Mouse (Mus musculus): ENCODE measurements around the gene Prpf4. TPM values are rescaled to one million over a fixed set of nuclear protein-coding genes. Genes with fewer than 3 reads are reported as not detected.

Gene Prpf4
- total RNA-seq (2018; cell fraction: chromatin; rRNA removed), result 10 to 100 TPM in 22 of 26 experiments, 1 to 10 TPM in 4; 3.8 to 95.4 (median 24.6) TPM
- 10 to 100 TPM in 12 of 26 experiments, 1 to 10 TPM in 14; 4.8 to 18.1 (median 9.8) TPM for total RNA-seq (2018; cell fraction: cytosol; rRNA removed)
- 10 to 100 TPM in 21 of 26 experiments, 1 to 10 TPM in 5; 4.4 to 67.9 (median 19.0) TPM for total RNA-seq (2018; cell fraction: nucleus; rRNA removed)
- 6.8 to 12.3 TPM (median 10.3 TPM) in 3 replicates for polyA plus RNA-seq (2018)

DNA sequence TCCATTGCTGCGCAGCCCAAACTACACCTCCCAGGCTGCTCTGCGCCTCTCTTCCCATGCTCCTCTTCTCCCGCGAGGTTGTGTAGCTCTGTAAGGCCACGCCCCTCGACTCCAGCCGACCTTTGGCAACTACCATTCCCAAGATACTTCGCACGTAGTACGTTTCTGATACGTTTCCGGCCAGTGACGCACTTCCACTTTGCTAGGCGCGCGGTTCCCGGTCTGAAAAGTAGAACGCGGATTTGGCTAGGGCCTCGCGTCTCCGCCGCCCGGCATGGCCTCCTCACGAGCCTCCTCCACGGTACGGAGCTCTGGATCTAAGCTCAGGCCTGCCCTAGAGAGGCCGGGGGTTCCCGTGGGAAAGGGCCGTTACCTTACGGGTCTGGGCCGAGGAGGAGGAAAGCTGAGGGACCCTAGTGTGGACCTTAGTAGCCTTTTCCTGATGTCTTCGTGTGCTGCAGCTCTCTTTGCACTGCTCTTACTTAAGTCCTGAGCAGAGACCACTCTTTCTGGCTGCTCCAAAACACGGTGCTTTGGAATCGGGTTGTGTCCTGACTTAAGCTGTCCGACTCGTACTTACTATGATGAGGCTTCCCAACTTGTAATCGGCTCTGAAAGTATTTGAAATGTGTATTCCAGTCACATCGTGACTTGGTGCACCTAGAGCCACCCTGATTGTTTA lies at the start of gene Prpf4, which contains the start of gene Cdc26:
Gene Prpf4, plus strand, starts transcription at position 197 of the 682 bp plus-strand sequence.
Gene Cdc26, minus strand, starts transcription at position 42 of the 682 bp plus-strand sequence.
- under 1% methylated on average over 39 of the region's 39 CpGs for WGBS (ENCODE audit: missing documents)
- Histone ChIP-seq H3K27ac (peak within 1 kb of the TSS; percentile 78), H3K79me2 (ENCODE audit: inconsistent target) (peaks cover 84% of the 10 kb centered on the region), H3K36me3 (ENCODE audit: inconsistent target) (peaks cover 25% of the 10 kb centered on the region), H3K4me3 (ENCODE audit: inconsistent target) (peak within 1 kb of the TSS; percentile 94)

- Histone ChIP-seq H3K79me2 (ENCODE audit: inconsistent target) (peaks cover 86% of the 10 kb centered on the region), H3K4me3 (ENCODE audit: inconsistent target) (peak overlapping the region; percentile 94), H3K27ac (peak overlapping the region; percentile 94), H3K36me3 (ENCODE audit: inconsistent target) (no peaks in the 10 kb centered on the region)
- WGBS (ENCODE audit: missing documents), result 23% methylated on average over 6 of the region's 7 CpGs
Measured at GRCm38 (mm10) chr4:62359256-62359775, 49.3 kb upstream of the Prpf4 start.

GRCm38 (mm10) chr4:62360088-62360804 lies 48.4 kb upstream of the Prpf4 start, which contains the start of the genes Fkbp15 and Slc31a1:
Gene Fkbp15, minus strand, starts transcription at chr4:62360548.
Gene Slc31a1, plus strand, starts transcription at chr4:62360727.
- H3K36me3 ChIP-seq (ENCODE audit: inconsistent target), result no peaks in the 10 kb centered on the region
- under 1% methylated on average over 40 of the region's 51 CpGs for WGBS (ENCODE audit: missing documents)
- peak within 1 kb of the TSS; percentile 94 for H3K4me3 ChIP-seq (ENCODE audit: inconsistent target)
- H3K27ac ChIP-seq, result peak within 1 kb of the TSS; percentile 94
- peaks cover 86% of the 10 kb centered on the region for H3K79me2 ChIP-seq (ENCODE audit: inconsistent target)

GRCm38 (mm10) chr4:62360805-62361455 lies 47.7 kb upstream of the Prpf4 start:
- peak overlapping the region; percentile 73 for H3K27ac ChIP-seq
- H3K4me3 ChIP-seq (ENCODE audit: inconsistent target), result peak overlapping the region; percentile 94
- 2% methylated on average over 21 of the region's 22 CpGs for WGBS (ENCODE audit: missing documents)
- H3K79me2 ChIP-seq (ENCODE audit: inconsistent target), result peaks cover 86% of the 10 kb centered on the region
- no peaks in the 10 kb centered on the region for H3K36me3 ChIP-seq (ENCODE audit: inconsistent target)

DNA sequence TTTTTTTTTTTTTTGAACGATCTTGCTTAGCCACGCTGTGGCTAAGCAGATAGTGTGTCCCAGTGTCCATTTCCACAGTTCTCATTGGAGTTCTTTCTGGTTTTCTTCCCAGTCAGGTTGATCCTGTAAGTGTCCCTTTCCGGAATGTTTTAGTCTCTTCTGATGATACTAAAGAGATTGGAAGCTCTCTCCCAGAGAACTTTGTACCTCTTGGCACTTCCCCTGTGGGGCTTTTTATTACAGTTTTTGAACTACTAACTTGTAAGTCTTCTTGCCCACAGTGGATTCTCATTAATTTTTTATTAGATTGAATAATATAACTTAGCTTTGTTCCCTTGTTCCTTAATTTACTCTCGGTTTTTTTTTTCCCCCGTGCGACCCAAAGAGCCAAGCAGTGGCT lies 47.0 kb upstream of the Prpf4 start:
- Histone ChIP-seq H3K79me2 (ENCODE audit: inconsistent target) (peaks cover 86% of the 10 kb centered on the region), H3K4me3 (ENCODE audit: inconsistent target) (peak overlapping the region; percentile 94), H3K27ac (peak overlapping the region; percentile 73), H3K36me3 (ENCODE audit: inconsistent target) (no peaks in the 10 kb centered on the region)
- WGBS (ENCODE audit: missing documents), result 27% methylated on average over 6 of the region's 6 CpGs

DNA sequence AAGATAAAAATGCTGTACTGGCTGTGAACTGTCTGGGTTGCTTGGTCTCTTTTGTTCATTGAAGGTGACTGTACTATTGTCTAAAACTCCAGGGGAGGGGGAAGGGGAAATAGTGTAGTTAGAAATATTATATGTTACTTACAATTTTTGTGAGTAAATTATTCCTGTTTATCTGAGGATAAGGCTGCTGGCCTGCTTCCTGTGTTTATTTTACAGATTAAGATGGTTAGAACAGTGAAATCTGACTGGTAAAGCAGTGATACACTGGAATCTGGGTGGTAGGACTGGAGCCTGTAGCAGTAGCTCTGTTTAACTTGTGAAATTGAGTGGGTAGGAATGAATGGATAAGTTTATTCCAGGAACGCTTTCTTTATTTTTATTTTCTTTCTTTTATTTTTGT lies 46.6 kb upstream of the Prpf4 start:
- no peaks in the 10 kb centered on the region for H3K36me3 ChIP-seq (ENCODE audit: inconsistent target)
- 100% methylated on average over 1 of the region's 1 CpGs for WGBS (ENCODE audit: missing documents)
- peaks cover 87% of the 10 kb centered on the region for H3K79me2 ChIP-seq (ENCODE audit: inconsistent target)
- peak overlapping the region; percentile 94 for H3K4me3 ChIP-seq (ENCODE audit: inconsistent target)
- H3K27ac ChIP-seq, result 0 out of 2 replicates have a peak overlapping the region, but pooled peaks have one; percentile 73

GRCm38 (mm10) chr4:62362437-62362836 lies 46.2 kb upstream of the Prpf4 start:
- WGBS (ENCODE audit: missing documents), result 45% methylated on average over 2 of the region's 2 CpGs
- Histone ChIP-seq H3K36me3 (ENCODE audit: inconsistent target) (no peaks in the 10 kb centered on the region), H3K4me3 (ENCODE audit: inconsistent target) (no peak overlapping the region)

DNA sequence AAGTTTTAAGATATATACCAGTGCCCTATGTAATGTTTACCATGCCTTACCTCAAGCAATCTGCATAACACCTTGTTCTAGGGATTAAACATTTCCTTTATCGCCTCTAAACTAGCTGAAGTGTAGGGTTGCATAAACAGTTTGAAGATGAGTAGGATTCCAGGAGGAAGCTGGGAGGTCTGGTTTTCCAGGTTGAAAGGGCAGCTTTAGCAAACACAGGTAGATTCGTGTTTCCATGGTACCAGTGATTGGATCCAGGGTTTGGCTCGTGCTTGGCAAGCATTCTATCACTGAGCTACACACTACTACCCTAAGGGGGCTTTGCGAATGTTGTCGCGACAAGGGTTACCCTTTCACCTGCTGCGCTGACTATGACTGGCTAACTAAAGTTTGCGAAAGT lies 44.3 kb upstream of the Prpf4 start:
- H3K4me3 ChIP-seq (ENCODE audit: inconsistent target), result no peak overlapping the region
- no peaks in the 10 kb centered on the region for H3K36me3 ChIP-seq (ENCODE audit: inconsistent target)
- H3K27ac ChIP-seq, result no peak overlapping the region
- H3K79me2 ChIP-seq (ENCODE audit: inconsistent target), result peaks cover 97% of the 10 kb centered on the region
- 94% methylated on average over 8 of the region's 8 CpGs for WGBS (ENCODE audit: missing documents)

More at GRCm38 (mm10) chr4:62362437-62362836, 46.2 kb upstream of the Prpf4 start:
- H3K27ac ChIP-seq, result no peak overlapping the region
- peaks cover 91% of the 10 kb centered on the region for H3K79me2 ChIP-seq (ENCODE audit: inconsistent target)

DNA sequence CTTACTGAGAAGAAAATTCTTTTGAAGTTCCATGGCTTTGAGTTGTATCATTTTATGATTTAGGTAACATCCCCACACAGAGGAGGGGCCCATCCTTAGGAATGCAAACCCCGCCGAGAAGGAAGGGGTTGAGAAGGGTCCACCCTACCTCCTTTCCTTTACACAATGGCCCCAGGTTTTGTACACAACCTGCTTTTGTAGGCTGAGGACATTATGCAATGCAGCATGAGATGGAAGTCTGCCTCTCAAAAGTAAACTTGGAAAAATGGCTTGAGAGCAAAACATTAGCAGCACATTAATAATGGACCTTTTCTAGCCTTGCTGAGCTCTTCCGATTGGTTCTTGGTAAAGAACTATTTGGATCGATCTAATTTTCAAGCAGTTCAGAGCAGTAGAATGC lies 42.3 kb upstream of the Prpf4 start:
- Histone ChIP-seq H3K27ac (no peak overlapping the region), H3K4me3 (ENCODE audit: inconsistent target) (no peak overlapping the region), H3K79me2 (ENCODE audit: inconsistent target) (peaks cover 100% of the 10 kb centered on the region), H3K36me3 (ENCODE audit: inconsistent target) (no peaks in the 10 kb centered on the region)
- whole genome bisulfite sequencing (ENCODE audit: missing documents), result 88% methylated on average over 4 of the region's 4 CpGs

- 8% methylated on average over 6 of the region's 6 CpGs for WGBS (ENCODE audit: missing documents)
- Histone ChIP-seq H3K36me3 (ENCODE audit: inconsistent target) (no peaks in the 10 kb centered on the region), H3K4me3 (ENCODE audit: inconsistent target) (no peak overlapping the region), H3K27ac (peak overlapping the region; percentile 42), H3K79me2 (ENCODE audit: inconsistent target) (peaks cover 100% of the 10 kb centered on the region)
Measured at GRCm38 (mm10) chr4:62367586-62367985, 41.0 kb upstream of the Prpf4 start.

- Histone ChIP-seq H3K79me2 (ENCODE audit: inconsistent target) (peaks cover 100% of the 10 kb centered on the region), H3K36me3 (ENCODE audit: inconsistent target) (no peaks in the 10 kb centered on the region), H3K4me3 (ENCODE audit: inconsistent target) (no peak overlapping the region), H3K27ac (no peak overlapping the region)
- 56% methylated on average over 3 of the region's 3 CpGs for WGBS (ENCODE audit: missing documents)
Measured at GRCm38 (mm10) chr4:62369091-62369490, 39.5 kb upstream of the Prpf4 start.

DNA sequence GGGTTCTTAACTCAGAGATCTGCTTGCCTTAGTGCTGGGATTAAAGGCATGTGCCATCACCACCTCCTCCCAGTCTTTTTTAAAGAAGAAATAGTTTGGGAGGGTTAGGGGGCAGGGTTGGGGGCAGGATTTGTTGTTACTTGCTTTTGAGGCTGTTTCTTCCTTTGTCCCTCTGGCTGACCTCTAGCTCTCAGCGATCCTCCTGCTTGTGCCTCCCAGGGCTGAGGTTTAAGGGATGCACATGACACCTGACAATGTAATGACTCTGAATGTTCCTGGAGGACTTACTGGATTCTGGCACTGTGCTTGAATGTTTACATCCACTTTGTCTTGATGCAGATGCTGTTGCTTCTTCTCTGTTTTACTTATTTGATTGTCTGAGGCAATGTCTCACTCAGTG lies 36.2 kb upstream of the Prpf4 start:
- H3K27ac ChIP-seq, result no peak overlapping the region
- WGBS (ENCODE audit: missing documents), result 77% methylated on average over 1 of the region's 1 CpGs
- no peaks in the 10 kb centered on the region for H3K36me3 ChIP-seq (ENCODE audit: inconsistent target)
- peaks cover 100% of the 10 kb centered on the region for H3K79me2 ChIP-seq (ENCODE audit: inconsistent target)
- H3K4me3 ChIP-seq (ENCODE audit: inconsistent target), result no peak overlapping the region

DNA sequence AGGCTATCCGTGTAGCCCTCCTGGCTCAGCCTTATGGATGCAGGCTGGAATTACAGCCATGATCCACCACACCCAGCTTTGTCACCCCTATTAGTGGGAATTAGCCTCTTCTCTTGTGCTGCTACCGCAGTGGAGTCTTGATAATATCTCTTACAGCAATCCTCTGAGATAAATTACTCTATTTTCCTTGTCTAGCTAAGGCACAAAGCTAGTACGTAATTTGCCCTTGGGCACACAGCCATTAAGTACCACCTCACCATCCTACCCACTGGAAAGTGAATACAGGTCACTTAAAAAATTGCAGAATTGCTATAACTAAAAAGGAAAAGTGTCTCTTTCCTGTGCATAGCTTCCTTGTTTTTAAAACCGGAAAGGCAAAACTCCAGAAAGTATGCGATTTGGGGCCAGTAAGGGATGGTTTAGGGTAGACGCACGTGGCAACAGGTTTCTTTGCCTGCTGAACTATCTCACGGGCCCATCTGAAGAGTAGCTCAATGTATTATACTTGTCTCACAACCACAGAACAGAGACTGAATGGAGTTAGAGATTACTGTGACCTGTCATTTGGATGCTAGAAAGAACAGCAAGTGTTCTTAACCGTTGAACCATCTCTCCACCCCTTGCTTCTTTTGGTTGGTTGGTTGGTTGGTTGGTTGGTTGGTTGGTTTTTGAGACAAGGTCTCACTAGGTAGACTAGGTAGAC lies 35.6 kb upstream of the Prpf4 start:
- 74% methylated on average over 9 of the region's 9 CpGs for WGBS (ENCODE audit: missing documents)
- H3K36me3 ChIP-seq (ENCODE audit: inconsistent target), result no peaks in the 10 kb centered on the region
- H3K79me2 ChIP-seq (ENCODE audit: inconsistent target), result peaks cover 100% of the 10 kb centered on the region
- no peak overlapping the region for H3K27ac ChIP-seq
- no peak overlapping the region for H3K4me3 ChIP-seq (ENCODE audit: inconsistent target)

DNA sequence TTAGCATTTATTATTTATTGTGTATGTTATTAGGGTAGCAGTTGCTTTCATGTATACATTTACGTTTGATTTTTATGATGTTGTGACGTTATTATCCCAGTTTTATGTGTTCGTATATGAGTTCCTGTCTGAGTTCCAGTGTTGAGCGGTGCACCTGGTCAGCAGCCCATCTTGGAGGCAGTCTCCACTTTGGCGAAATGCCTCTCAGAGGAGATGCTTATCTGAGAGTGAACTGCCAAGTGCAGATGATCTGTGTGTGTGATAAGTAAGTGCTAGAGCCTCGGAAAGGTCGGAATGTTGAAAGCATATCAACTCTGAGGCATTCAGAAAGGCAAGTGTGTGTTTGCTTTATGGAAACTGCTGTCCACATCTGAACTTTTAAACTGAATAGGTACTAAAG lies 34.9 kb upstream of the Prpf4 start:
- Histone ChIP-seq H3K4me3 (ENCODE audit: inconsistent target) (no peak overlapping the region), H3K79me2 (ENCODE audit: inconsistent target) (peaks cover 100% of the 10 kb centered on the region), H3K27ac (no peak overlapping the region), H3K36me3 (ENCODE audit: inconsistent target) (no peaks in the 10 kb centered on the region)
- 85% methylated on average over 4 of the region's 7 CpGs for WGBS (ENCODE audit: missing documents)

All from macrophage (primary cell).